Mouse (Mus musculus) lung, embryonic 14.5 days (tissue): ENCODE results near the gene Ftcd. TPM values are rescaled to one million over a fixed set of nuclear protein-coding genes. Genes with fewer than 3 reads are reported as not detected.

Experiments
- ATAC-seq: fragments of 200-750 bp; cut with Nextera tagmentation; 2 replicates; pipeline ENCODE4 v1.8.0; 2017; ENCODE audit warnings: mild to moderate bottlenecking, moderate TSS enrichment, moderate library complexity; ENCODE audit not compliant: insufficient read depth
- DNase-seq: peaks from one replicate; pipeline ENCODE4 v3.0.0-alpha.2; 2015
- H3K27ac ChIP-seq: fragments of 300-500 bp; sonication (generic); 2 replicates; pipeline ENCODE4 v1.5.1; 2014; ENCODE audit warnings: low read depth, mild to moderate bottlenecking, moderate library complexity
- H3K27me3 ChIP-seq: fragments of 300-500 bp; sonication (generic); 2 replicates; pipeline ENCODE4 v1.6.1; 2014; ENCODE audit warnings: low read length, control low read depth; ENCODE audit not compliant: insufficient read depth
- H3K36me3 ChIP-seq: fragments of 300-500 bp; sonication (generic); 2 replicates; pipeline ENCODE4 v1.6.1; 2014; ENCODE audit warnings: control low read depth; ENCODE audit not compliant: insufficient read depth
- H3K4me1 ChIP-seq: fragments of 300-500 bp; sonication (generic); 2 replicates; pipeline ENCODE4 v1.6.1; 2014; ENCODE audit warnings: antibody characterized with exemption, control low read depth; ENCODE audit not compliant: insufficient read depth
- H3K4me2 ChIP-seq: fragments of 300-500 bp; sonication (generic); 2 replicates; pipeline ENCODE4 v1.6.1; 2014; ENCODE audit warnings: mild to moderate bottlenecking
- H3K4me3 ChIP-seq: fragments of 300-500 bp; sonication (generic); 2 replicates; pipeline ENCODE4 v1.5.1; 2014; ENCODE audit warnings: low read depth, low read length
- H3K9ac ChIP-seq: fragments of 300-500 bp; sonication (generic); 2 replicates; pipeline ENCODE4 v1.6.1; 2014
- H3K9me3 ChIP-seq: fragments of 300-500 bp; sonication (generic); 2 replicates; pipeline ENCODE4 v1.6.1; 2016; ENCODE audit warnings: low read depth, low read length, control low read depth
- CTCF ChIP-seq: IDR thresholded peaks from 2 replicates; pipeline ENCODE4 v1.5.1; 2016; ENCODE audit warnings: antibody characterized with exemption, low read depth
- WGBS: fragments of 180-500 bp; shearing (Covaris S2); extraction: QIAGEN DNeasy Blood & Tissue Kit; methylation state at CpG from one replicate; pipeline ENCODE4 v1.1.7; 2014; 5-methylcytosine and 5-hydroxymethylcytosine counted together
- polyA plus RNA-seq: library from polyadenylated mRNA; unstranded; fragments of >200 nt; fragmentation: Nextera tagmentation; extraction: Ambion mirVana; gene quantifications from 2 replicates; pipeline ENCODE4 v1.2.1, GENCODE M21; 2014

The Ftcd gene
- polyA plus RNA-seq, 1 experiment from 2014 or later, result not detected

DNA sequence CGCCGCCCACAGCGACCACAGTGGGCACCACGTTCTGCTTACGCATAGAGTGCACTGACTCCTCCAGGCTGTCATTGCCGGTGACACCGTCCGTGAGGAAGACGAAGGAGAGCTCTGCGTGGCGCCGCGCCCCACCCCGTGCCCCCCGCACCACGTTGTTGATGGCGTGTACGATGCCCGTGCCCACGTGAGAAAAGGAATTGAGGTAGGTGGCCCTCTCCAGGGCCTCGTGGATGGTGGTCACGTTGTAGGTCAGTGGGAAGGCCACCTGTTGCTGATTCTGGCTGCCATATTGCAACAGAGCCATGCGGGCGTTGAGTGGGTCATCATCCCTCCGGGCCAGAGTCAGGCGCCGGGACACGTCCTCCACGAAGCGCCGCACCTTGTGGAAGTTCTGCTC is 20.9 kb downstream of the Ftcd start:
- Histone ChIP-seq H3K9ac (no peak overlapping the region), H3K4me2 (no peak overlapping the region), H3K36me3 (peaks cover 15% of the 10 kb centered on the region; the same call in 1 of the 2 replicates), H3K27me3 (no peaks in the 10 kb centered on the region), H3K4me3 (no peak overlapping the region), H3K27ac (no peak overlapping the region), H3K9me3 (no peaks in the 10 kb centered on the region), H3K4me1 (no peaks in the 10 kb centered on the region)
- no peak for DNase-seq
- no peak for TF ChIP-seq CTCF
- ATAC-seq, result no peak
- 90% methylated on average over 31 of the region's 31 CpGs for WGBS

DNA sequence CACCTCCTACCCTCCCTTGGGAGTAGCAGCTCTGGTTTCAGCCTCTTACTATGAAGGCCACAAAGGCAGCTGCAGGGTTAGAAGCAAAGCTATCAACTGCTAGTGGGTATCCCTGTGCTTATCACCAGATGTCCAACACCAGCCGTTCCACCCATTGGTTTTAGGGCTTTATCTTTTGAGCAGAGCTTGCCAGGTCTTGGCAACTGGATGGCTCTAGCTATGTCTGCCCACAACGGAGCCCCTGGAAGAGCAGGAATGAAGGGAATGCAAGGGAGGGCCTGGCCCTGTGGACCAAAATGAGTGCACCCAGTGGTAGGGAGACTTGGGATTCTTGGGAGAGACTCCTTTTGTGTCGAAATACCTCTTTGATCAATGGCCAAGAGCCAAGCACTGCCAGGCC is 27.2 kb downstream of the Ftcd start:
- Histone ChIP-seq H3K9ac (no peak overlapping the region), H3K4me1 (no peaks in the 10 kb centered on the region), H3K4me2 (no peak overlapping the region), H3K27me3 (no peaks in the 10 kb centered on the region), H3K36me3 (peaks cover 75% of the 10 kb centered on the region), H3K9me3 (no peaks in the 10 kb centered on the region), H3K4me3 (no peak overlapping the region), H3K27ac (no peak overlapping the region)
- TF ChIP-seq CTCF, result no peak
- DNase-seq (no peak), ATAC-seq (no peak)
- WGBS, result 61% methylated on average over 3 of the region's 3 CpGs

DNA sequence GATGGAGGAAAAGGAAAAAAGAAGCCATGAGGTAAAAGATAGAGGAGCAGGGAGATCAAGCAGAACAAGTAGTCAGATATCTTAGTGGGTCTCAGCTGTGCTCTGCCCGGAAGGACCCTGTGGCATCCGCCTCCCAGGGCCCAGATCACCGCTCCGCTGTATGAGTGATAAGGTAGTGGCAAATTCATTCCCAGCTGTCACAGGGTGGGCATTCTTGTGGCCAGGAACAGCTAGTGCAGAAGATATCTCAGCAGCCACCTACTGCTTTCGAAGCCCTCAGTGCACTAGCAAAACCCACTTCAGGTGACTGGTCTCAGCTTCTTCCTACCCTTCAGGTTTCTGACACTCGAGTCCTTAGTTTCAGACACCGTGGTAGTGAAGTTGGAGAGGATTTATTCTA is 37.0 kb downstream of the Ftcd start:
- Histone ChIP-seq H3K4me3 (no peak overlapping the region), H3K36me3 (peaks cover 88% of the 10 kb centered on the region), H3K27ac (no peak overlapping the region)

DNA sequence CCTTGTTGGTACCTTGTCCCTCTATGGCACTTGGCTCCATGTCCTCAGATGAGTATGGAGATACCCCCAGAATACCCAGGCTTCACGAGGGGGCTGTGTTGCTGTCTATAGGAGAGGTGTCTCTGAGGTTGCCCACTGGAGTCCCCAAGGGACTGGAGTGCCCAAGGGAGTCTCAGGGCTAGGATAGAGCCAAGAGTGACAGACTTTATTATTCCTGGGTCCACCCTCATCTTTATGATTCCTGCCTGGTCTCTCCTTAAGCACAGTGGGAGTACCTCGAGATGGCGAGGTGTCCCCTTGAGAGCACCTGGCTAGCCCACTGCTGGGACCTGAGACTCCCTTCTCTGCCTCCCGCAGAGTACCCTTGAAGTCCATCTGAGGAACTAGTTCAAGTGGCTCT is 47.0 kb downstream of the Ftcd start:
- no peaks in the 10 kb centered on the region for H3K27me3 ChIP-seq
- H3K9me3 ChIP-seq, result no peaks in the 10 kb centered on the region
- peak overlapping the region; percentile 74; the same call in 1 of the 2 replicates for H3K27ac ChIP-seq
- H3K9ac ChIP-seq, result peak overlapping the region; percentile 67
- WGBS, result 60% methylated on average over 4 of the region's 4 CpGs
- DNase-seq, result no peak
- H3K36me3 ChIP-seq, result peaks cover under 1% of the 10 kb centered on the region; the same call in 1 of the 2 replicates
- peak overlapping the region; percentile 52 for H3K4me3 ChIP-seq
- no peak for TF ChIP-seq CTCF
- no peak for ATAC-seq
- peak overlapping the region; percentile 79 for H3K4me2 ChIP-seq
- peaks cover 16% of the 10 kb centered on the region for H3K4me1 ChIP-seq

More for the DNA sequence above, 37.0 kb downstream of the Ftcd start:
- Histone ChIP-seq H3K9me3 (no peaks in the 10 kb centered on the region), H3K27me3 (no peaks in the 10 kb centered on the region), H3K4me2 (no peak overlapping the region), H3K4me1 (no peaks in the 10 kb centered on the region), H3K9ac (no peak overlapping the region)
- WGBS, result 72% methylated on average over 7 of the region's 7 CpGs
- ATAC-seq (no peak), DNase-seq (no peak)
- no peak for TF ChIP-seq CTCF

DNA sequence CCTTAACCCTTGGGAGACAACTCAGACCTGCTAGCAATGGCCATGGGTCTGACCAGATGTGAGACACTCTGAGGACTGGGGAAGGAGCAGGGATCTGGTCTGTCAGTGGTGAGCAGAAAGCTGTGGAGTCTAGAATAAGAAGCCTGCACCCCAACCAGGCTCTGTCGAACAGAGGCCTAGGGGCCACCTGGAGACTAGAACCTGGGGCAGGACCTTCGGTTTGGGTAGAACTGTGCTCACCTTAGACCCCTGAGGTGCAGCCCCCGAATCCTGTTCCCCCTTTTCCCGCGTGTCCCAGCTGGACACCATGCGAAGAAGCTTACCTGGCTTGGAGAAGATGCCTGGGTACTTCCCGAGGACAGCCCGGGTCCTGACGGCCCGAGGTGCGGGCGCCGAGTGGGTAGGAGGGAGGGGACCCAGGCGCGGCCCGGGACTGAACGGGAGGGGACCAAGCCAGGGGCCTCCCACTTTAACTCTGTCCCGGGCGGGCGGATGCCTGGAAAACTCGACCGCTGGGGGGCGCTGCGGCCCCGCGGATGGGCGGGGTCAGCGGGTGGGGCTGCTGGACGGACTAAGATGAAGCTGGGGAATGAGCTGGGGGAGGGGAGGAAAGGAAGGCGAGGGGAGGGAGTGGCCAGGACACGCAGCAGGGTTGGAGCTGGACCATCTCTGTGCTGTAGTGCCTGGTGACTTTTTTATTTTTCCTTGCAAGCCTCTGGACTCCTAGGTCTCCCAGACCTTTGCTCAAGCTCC is 47.7 kb downstream of the Ftcd start, which contains the start of gene Col6a2:
Gene Col6a2 (minus strand): TSS at position 703 of the 753 bp plus-strand sequence.
- TF ChIP-seq CTCF, result peak; percentile 85
- peak; percentile 95 for ATAC-seq
- H3K9ac ChIP-seq, result peak within 1 kb of the TSS; percentile 67
- DNase-seq, result peak; percentile 96
- H3K9me3 ChIP-seq, result no peaks in the 10 kb centered on the region
- H3K36me3 ChIP-seq, result no peaks in the 10 kb centered on the region
- H3K27ac ChIP-seq, result peak within 1 kb of the TSS; percentile 87
- H3K4me3 ChIP-seq, result peak within 1 kb of the TSS; percentile 52
- H3K4me1 ChIP-seq, result peaks cover 16% of the 10 kb centered on the region
- 2% methylated on average over 31 of the region's 31 CpGs for WGBS
- H3K27me3 ChIP-seq, result no peaks in the 10 kb centered on the region
- H3K4me2 ChIP-seq, result peak within 1 kb of the TSS; percentile 79

DNA sequence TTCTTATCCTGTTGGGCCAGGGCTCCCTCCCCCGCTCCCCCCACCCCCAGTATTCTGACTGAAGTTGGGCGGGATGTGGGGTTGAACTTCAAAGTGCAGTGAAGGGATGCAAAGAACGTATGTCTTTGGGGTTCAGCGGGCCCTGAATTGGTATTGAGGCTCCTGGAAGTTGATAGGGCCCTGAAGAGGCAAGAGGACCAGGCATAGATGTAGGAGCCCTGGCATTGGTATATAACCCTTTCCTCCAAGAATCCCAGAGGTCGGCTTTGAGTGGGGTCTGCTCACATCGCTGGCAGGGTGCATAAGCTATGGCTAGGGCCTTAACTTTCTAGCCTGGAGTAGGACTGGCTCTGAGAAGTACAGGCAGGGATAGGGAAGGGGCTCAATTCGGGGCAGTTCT is 48.3 kb downstream of the Ftcd start:
- Histone ChIP-seq H3K4me2 (peak overlapping the region; percentile 79), H3K27ac (peak overlapping the region; percentile 87), H3K4me1 (peaks cover 16% of the 10 kb centered on the region), H3K4me3 (no peak overlapping the region), H3K36me3 (no peaks in the 10 kb centered on the region), H3K9me3 (no peaks in the 10 kb centered on the region), H3K27me3 (no peaks in the 10 kb centered on the region), H3K9ac (no peak overlapping the region)
- peak; percentile 15; the same call in 1 of the 2 replicates for ATAC-seq
- WGBS, result 11% methylated on average over 7 of the region's 7 CpGs
- no peak for DNase-seq
- TF ChIP-seq CTCF, result no peak

DNA sequence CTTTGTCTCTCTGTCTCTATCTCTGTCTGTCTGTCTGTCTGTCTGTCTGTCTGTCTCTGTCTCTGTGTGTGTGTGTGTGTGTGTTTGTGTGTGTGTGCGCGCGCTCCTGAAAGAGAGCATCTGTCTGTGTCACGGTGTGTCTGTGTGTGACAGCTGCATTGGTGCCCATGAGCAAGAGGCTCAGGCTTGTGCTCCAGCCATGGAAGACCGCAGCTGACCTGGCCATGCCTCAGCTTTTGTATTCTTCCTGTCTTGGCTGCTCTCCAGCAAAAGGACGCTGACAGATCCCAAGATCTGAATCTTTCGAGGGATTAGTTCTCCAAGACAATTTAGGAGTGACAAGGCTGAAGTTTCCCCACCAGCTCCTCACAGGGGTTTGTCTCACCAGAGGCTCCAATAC is 49.5 kb downstream of the Ftcd start:
- TF ChIP-seq CTCF, result no peak
- Histone ChIP-seq H3K27me3 (no peaks in the 10 kb centered on the region), H3K36me3 (no peaks in the 10 kb centered on the region), H3K4me2 (no peak overlapping the region), H3K9me3 (no peaks in the 10 kb centered on the region), H3K4me1 (peaks cover 16% of the 10 kb centered on the region), H3K9ac (no peak overlapping the region), H3K4me3 (no peak overlapping the region), H3K27ac (peak overlapping the region; percentile 28; the same call in 1 of the 2 replicates)
- WGBS, result 55% methylated on average over 7 of the region's 7 CpGs
- no peak for ATAC-seq
- peak; percentile 51 for DNase-seq
